ENCODE assay signal across 13 mouse cellular contexts in the genomic region with DNA sequence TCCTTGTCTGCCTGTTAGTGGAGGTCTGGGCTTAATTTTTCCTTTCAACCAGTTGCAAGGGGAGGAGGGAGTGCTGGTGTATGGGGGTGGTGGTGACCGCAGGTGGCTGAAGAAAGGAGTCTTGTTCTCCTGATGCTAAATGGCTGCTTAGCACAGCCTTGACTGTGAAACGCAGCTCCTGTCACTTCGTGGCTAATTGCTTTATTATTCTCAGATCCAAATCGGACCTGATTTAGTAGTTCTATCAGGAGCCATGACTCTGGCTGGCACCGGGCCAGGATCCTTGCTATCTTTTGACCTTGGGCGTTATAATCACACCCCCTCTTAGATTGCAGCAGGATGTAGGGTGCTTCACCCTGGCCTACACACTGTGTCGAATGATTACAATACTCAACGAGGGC.
A peak's percentile ranks its signal among the peaks of the same experiment; 100 is the strongest.
DNase-seq lines count a peak whose midpoint lies in the region; ATAC-seq and TF ChIP-seq lines count a peak whose summit lies in the region.
"Had no signal": no experiment of that assay in that cellular context is flagged by ENCODE, and none has a peak within 500 bp of the region (broad histone marks: within the 10 kb centered on the region; RNA-seq: fewer than 3 reads in every experiment).

No protein-coding gene starts in this region.

- intact Hi-C loops in left cerebral cortex, postnatal 10 days (cut with DNase I), result no loop called here
- intact Hi-C loops in left cerebral cortex, postnatal 25 days (cut with DNase I), result no loop called here

- no peak overlapping the region for H3K4me3 ChIP-seq in embryonic facial prominence, embryonic 12.5 days
- H3K4me3 ChIP-seq in intestine, postnatal 0 days (ENCODE audit: low read depth, low read length), result no peak overlapping the region
- H3K4me3 ChIP-seq: erythroblast, embryonic 14.5 days had no signal

- 0 out of 2 replicates have a peak overlapping the region, but pooled peaks have one; percentile 11 for H3K27ac ChIP-seq in embryonic facial prominence, embryonic 12.5 days
- H3K27ac ChIP-seq in intestine, postnatal 0 days (ENCODE audit: low read depth, low read length), result no peak overlapping the region
- H3K27ac ChIP-seq: liver, embryonic 14.5 days had no signal

- DNase-seq in left cerebral cortex, postnatal 10 days (ENCODE audit: extremely low spot score in 1 of 2, low spot score in 2 of 2), result peak; percentile 6 to 37
- no peak for DNase-seq in left cerebral cortex, postnatal 25 days (ENCODE audit: low spot score in 2 of 2)
- peak; percentile 31 for DNase-seq in adrenal gland, adult 2 months
- no peak for DNase-seq in left cerebral cortex, adult 9 months (ENCODE audit: low spot score in 2 of 2)
- DNase-seq in liver, result no peak
- DNase-seq: cerebellum, adult 8-10 months; kidney, postnatal 14 days had no signal

- no peaks in the 10 kb centered on the region for H3K27me3 ChIP-seq in embryonic facial prominence, embryonic 12.5 days
- no peaks in the 10 kb centered on the region for H3K27me3 ChIP-seq in intestine, postnatal 0 days (replicated peaks; ENCODE audit: control insufficient read depth, insufficient read depth, low read length)

- H3K9me3 ChIP-seq in embryonic facial prominence, embryonic 12.5 days, result no peaks in the 10 kb centered on the region
- H3K9me3 ChIP-seq in intestine, postnatal 0 days (ENCODE audit: control insufficient read depth), result no peaks in the 10 kb centered on the region

- no peaks in the 10 kb centered on the region for H3K36me3 ChIP-seq in embryonic facial prominence, embryonic 12.5 days
- no peaks in the 10 kb centered on the region for H3K36me3 ChIP-seq in intestine, postnatal 0 days (ENCODE audit: control insufficient read depth, insufficient read depth)

- 51% methylated on average over 8 of the region's 8 CpGs for WGBS in embryonic facial prominence, embryonic 12.5 days
- 34% methylated on average over 8 of the region's 8 CpGs for WGBS in intestine, postnatal 0 days

- TF ChIP-seq CTCF in intestine, postnatal 0 days (IDR thresholded peaks at IDR 0.05; ENCODE audit: low read depth), result no peak

- no peak for ATAC-seq in embryonic facial prominence, embryonic 12.5 days (ENCODE audit: insufficient number of reproducible peaks, insufficient read depth, low FRiP score, low TSS enrichment)
- ATAC-seq in intestine, postnatal 0 days, result peak; percentile 47
- ATAC-seq: activated CD4-positive, CD25-positive, alpha-beta regulatory T cell, adult 4 months had no signal

- no peaks in the 10 kb centered on the region for H3K4me1 ChIP-seq in embryonic facial prominence, embryonic 12.5 days
- 0 out of 2 replicates have a peak, but pooled peaks cover 3% of the 10 kb centered on the region for H3K4me1 ChIP-seq in intestine, postnatal 0 days (replicated peaks; ENCODE audit: control insufficient read depth, insufficient read depth, low read length)

- no peak overlapping the region for H3K9ac ChIP-seq in embryonic facial prominence, embryonic 12.5 days
- no peak overlapping the region for H3K9ac ChIP-seq in intestine, postnatal 0 days (ENCODE audit: low read depth, low read length)
- H3K9ac ChIP-seq: liver, embryonic 14.5 days had no signal

- H3K4me2 ChIP-seq in embryonic facial prominence, embryonic 12.5 days (replicated peaks), result no peak overlapping the region
- no peak overlapping the region for H3K4me2 ChIP-seq in intestine, postnatal 0 days (replicated peaks; ENCODE audit: low read depth)
- H3K4me2 ChIP-seq: heart, embryonic 11.5 days had no signal

Comparison
In these comparisons a context has a peak if more than half of its experiments do, and no peak if none do; other contexts are left out.
1. DNase-seq: peak in left cerebral cortex, postnatal 10 days (2 of 2) and adrenal gland, adult 2 months (single experiment); none in left cerebral cortex, postnatal 25 days (0 of 2), left cerebral cortex, adult 9 months (0 of 2) and liver (single experiment).